Mouse (Mus musculus) layer of hippocampus, postnatal 14 days (tissue): Measurements from ENCODE around the gene Apex1. TPM values are rescaled to one million over a fixed set of nuclear protein-coding genes. Genes with fewer than 3 reads are reported as not detected.
A peak's percentile ranks its signal among the peaks of the same experiment; 100 is the strongest.
"Not testable (repeated sequence)": the region's sequence is repeated elsewhere in the genome, so short reads cannot be mapped to it uniquely, and the experiment has no call there.

Source experiments
- DNase-seq, 2 experiments: peaks; one replicate each; pipeline ENCODE4 v3.0.0; 2021 to 2022; ENCODE audit warnings: low spot score in 2 of 2, mixed read lengths in 1 of 2
- long read RNA-seq, 2 experiments: library from polyadenylated mRNA; stranded (forward); transcript quantifications; one replicate each; pipeline ENCODE4 v2.0.0; 2021
- total RNA-seq, 2 experiments: library from RNA; stranded (reverse); gene quantifications; 2 replicates each; pipeline ENCODE4 v1.2.3; 2021

The Apex1 gene
- 10 to 100 TPM; 66.3 to 71.3 TPM for total RNA-seq
- long read RNA-seq, experiment 1, transcript Apex1-204 (4 exons, 935 nt), result minor isoform, 12 of 60 reads
- long read RNA-seq, experiment 1, transcript Apex1-203 (5 exons, 655 nt), result minor isoform, 7 of 60 reads
- long read RNA-seq, experiment 1, transcript Apex1-201 (5 exons, 1,239 nt), result major isoform, 37 of 60 reads
- long read RNA-seq, experiment 1, partial matches to known transcripts, result 0 of 60 reads
- long read RNA-seq, experiment 1, other reads (novel, unspliced or antisense), result 4 of 60 reads
- long read RNA-seq, experiment 2, transcript Apex1-201 (5 exons, 1,239 nt), result major isoform, 58 of 88 reads
- long read RNA-seq, experiment 2, transcript Apex1-204 (4 exons, 935 nt), result minor isoform, 23 of 88 reads
- long read RNA-seq, experiment 2, partial matches to known transcripts, result 2 of 88 reads
- long read RNA-seq, experiment 2, other reads (novel, unspliced or antisense), result 1 of 88 reads

GRCm38 (mm10) chr14:50924281-50925064, at the start of gene Apex1, which contains the start of gene Osgep:
Gene Apex1, plus strand, starts transcription at chr14:50924968.
Gene Osgep, minus strand, starts transcription at chr14:50924893.
- DNase-seq, result peak; percentile 98

GRCm38 (mm10) chr14:50875175-50875574, 49.6 kb upstream of the Apex1 start:
- DNase-seq, result no peak

- DNase-seq, result no peak
These were observed 49.1 kb upstream of the Apex1 start for GRCm38 (mm10) chr14:50875591-50876230.

GRCm38 (mm10) chr14:50876236-50876950, 48.4 kb upstream of the Apex1 start:
- no peak for DNase-seq

- no peak for DNase-seq
These were observed 33.1 kb upstream of the Apex1 start for GRCm38 (mm10) chr14:50891621-50892020.

- no peak for DNase-seq
These were observed 32.7 kb upstream of the Apex1 start for GRCm38 (mm10) chr14:50892091-50892490.

GRCm38 (mm10) chr14:50892541-50893459, 32.0 kb upstream of the Apex1 start:
- no peak for DNase-seq

- DNase-seq, result no peak
These were observed 29.4 kb upstream of the Apex1 start for GRCm38 (mm10) chr14:50895407-50895806.

GRCm38 (mm10) chr14:50895985-50896746, 28.6 kb upstream of the Apex1 start:
- DNase-seq, result peak; percentile 30 to 35

GRCm38 (mm10) chr14:50896747-50897373, 27.9 kb upstream of the Apex1 start:
- peak; percentile 12 to 27 for DNase-seq

- no peak for DNase-seq
These were observed 27.4 kb upstream of the Apex1 start, which contains the start of gene Klhl33 for GRCm38 (mm10) chr14:50897374-50897765. Gene Klhl33, minus strand, starts transcription at chr14:50897507.

- not testable (repeated sequence) for DNase-seq
These were observed 26.8 kb upstream of the Apex1 start for GRCm38 (mm10) chr14:50897992-50898391.

GRCm38 (mm10) chr14:50903973-50904827, 20.6 kb upstream of the Apex1 start:
- DNase-seq, result peak; percentile 9 to 19

- no peak for DNase-seq
These were observed 20.0 kb upstream of the Apex1 start for GRCm38 (mm10) chr14:50904828-50905129.

- DNase-seq, result not testable (repeated sequence)
These were observed 19.4 kb upstream of the Apex1 start for GRCm38 (mm10) chr14:50905327-50905726.

GRCm38 (mm10) chr14:50908126-50908525, 16.6 kb upstream of the Apex1 start:
- DNase-seq, result no peak

GRCm38 (mm10) chr14:50911356-50911755, 13.4 kb upstream of the Apex1 start:
- no peak for DNase-seq

- DNase-seq, result not testable (repeated sequence)
These were observed 1.3 kb upstream of the Apex1 start for GRCm38 (mm10) chr14:50923437-50923836.
